8 mouse cellular contexts compared by ENCODE assay signal in the genomic region with DNA sequence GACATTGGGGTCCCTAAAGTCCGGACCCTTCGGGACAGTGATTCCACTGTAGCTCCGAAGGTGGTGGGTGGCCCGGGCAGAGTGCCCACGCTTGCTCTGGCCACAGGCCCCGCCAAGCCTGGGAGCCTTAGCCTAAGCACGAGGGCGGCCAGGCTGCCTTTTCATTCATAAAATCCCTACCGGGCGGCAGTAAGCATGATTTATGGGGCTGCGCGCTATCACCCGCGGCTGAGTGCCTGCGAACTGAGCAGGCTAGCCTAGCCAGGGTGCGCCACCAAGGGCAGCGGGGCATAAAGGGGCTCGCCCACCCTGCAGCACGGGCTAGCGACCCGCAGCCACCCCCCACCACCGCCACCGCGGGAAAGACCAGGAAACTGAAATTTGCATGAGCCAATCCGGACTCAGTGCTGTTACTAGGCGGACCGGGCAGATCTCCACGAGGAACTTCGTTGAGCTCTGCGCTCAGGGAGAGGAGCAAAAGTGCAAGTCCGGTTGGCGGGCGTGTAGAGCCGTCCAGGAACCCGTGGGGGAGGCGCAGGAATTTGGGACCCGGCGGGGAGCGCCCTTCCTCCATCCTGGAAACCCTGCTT. TPM values are rescaled to one million over a fixed set of nuclear protein-coding genes. Genes with fewer than 3 reads are reported as not detected.
DNase-seq lines count a peak whose midpoint lies in the region; ATAC-seq and TF ChIP-seq lines count a peak whose summit lies in the region.

No protein-coding gene starts in this region.

- peak overlapping the region; percentile 100 for H3K4me2 ChIP-seq in hindbrain, embryonic 15.5 days

- peak overlapping the region; percentile 77 for H3K27ac ChIP-seq in hindbrain, embryonic 15.5 days (replicated peaks)
- peak overlapping the region; percentile 96 for H3K27ac ChIP-seq in limb, embryonic 10.5 days
- peak overlapping the region; percentile 75 for H3K27ac ChIP-seq in small intestine, adult 2 months (ENCODE audit: insufficient read depth, low read depth, low read length)

- no peak for TF ChIP-seq CTCF in small intestine, adult 2 months (IDR thresholded peaks at IDR 0.05; ENCODE audit: extremely low read depth, insufficient read length, insufficient replicate concordance, low read depth, low read length)

- peak; percentile 39; the same call in 1 of the 2 replicates for TF ChIP-seq POLR2A in small intestine, adult 2 months (IDR thresholded peaks at IDR 0.05; ENCODE audit: low read depth, low read length)

- ATAC-seq in common myeloid progenitor, adult 5-6 weeks (replicated peaks; ENCODE audit: low read depth, poor library complexity, severe bottlenecking) = peak; percentile 36
- peak; percentile 52 for ATAC-seq in hindbrain, embryonic 15.5 days (ENCODE audit: low FRiP score, low read depth)
- ATAC-seq in erythroid progenitor cell, adult 5-6 weeks (replicated peaks; ENCODE audit: low FRiP score, poor library complexity, severe bottlenecking) = no peak

- H3K9me3 ChIP-seq in hindbrain, embryonic 15.5 days = no peaks in the 10 kb centered on the region
- H3K9me3 ChIP-seq in limb, embryonic 10.5 days (replicated peaks) = no peaks in the 10 kb centered on the region

- WGBS in hindbrain, embryonic 15.5 days = under 1% methylated on average over 39 of the region's 39 CpGs
- under 1% methylated on average over 39 of the region's 39 CpGs for WGBS in limb, embryonic 10.5 days
- under 1% methylated on average over 39 of the region's 39 CpGs for WGBS in small intestine, adult 2 months

- H3K36me3 ChIP-seq in hindbrain, embryonic 15.5 days = no peaks in the 10 kb centered on the region
- peaks cover 17% of the 10 kb centered on the region for H3K36me3 ChIP-seq in limb, embryonic 10.5 days
- H3K36me3 ChIP-seq in small intestine, adult 2 months (ENCODE audit: control insufficient read depth, insufficient read depth, low read length) = peaks cover 8% of the 10 kb centered on the region

- H3K9ac ChIP-seq in hindbrain, embryonic 15.5 days = peak overlapping the region; percentile 40

- peaks cover 58% of the 10 kb centered on the region for H3K27me3 ChIP-seq in hindbrain, embryonic 15.5 days
- H3K27me3 ChIP-seq in limb, embryonic 10.5 days (ENCODE audit: low read depth, poor library complexity, severe bottlenecking) = no peaks in the 10 kb centered on the region
- 0 out of 2 replicates have a peak, but pooled peaks cover 3% of the 10 kb centered on the region for H3K27me3 ChIP-seq in small intestine, adult 2 months (ENCODE audit: control insufficient read depth, insufficient read depth, low read length)

- peak; percentile 89 for DNase-seq in WW6 (ENCODE audit: low read depth, low spot score)
- peak; percentile 39 to 51 for DNase-seq in gastrocnemius, adult 8-10 months (ENCODE audit: low spot score in 2 of 2)
- DNase-seq in limb, embryonic 10.5 days (ENCODE audit: low spot score) = peak; percentile 96
- peak; percentile 96 for DNase-seq in mesoderm, embryonic 11.5 days (ENCODE audit: low read depth, low spot score)

- H3K4me1 ChIP-seq in hindbrain, embryonic 15.5 days (replicated peaks) = peaks cover 71% of the 10 kb centered on the region
- H3K4me1 ChIP-seq in limb, embryonic 10.5 days = peaks cover 62% of the 10 kb centered on the region
- H3K4me1 ChIP-seq in small intestine, adult 2 months (ENCODE audit: control insufficient read depth, insufficient read depth, insufficient read length, low read length) = peaks cover 17% of the 10 kb centered on the region

- peak overlapping the region; percentile 49 for H3K4me3 ChIP-seq in hindbrain, embryonic 15.5 days
- H3K4me3 ChIP-seq in limb, embryonic 10.5 days = peak overlapping the region; percentile 89
- peak overlapping the region; percentile 83 for H3K4me3 ChIP-seq in small intestine, adult 2 months (ENCODE audit: low read depth, low read length)

RNA-seq across cellular contexts. Expression of a gene that starts 1.6 kb away (rescaled TPM):
- 15.9 and 18.0 TPM in 2 replicates for total RNA-seq in common myeloid progenitor, adult 5-6 weeks (2017)
- 1 to 10 TPM; 2.3 to 6.9 (median 4.0) TPM for total RNA-seq in gastrocnemius, adult 8-10 months (2022)
- 34.2 and 38.2 TPM in 2 replicates for polyA plus RNA-seq in hindbrain, embryonic 15.5 days (2015; fragmentation: Nextera tagmentation; extraction: Ambion mirVana)
- polyA plus RNA-seq in limb, embryonic 10.5 days (2016; fragmentation: Nextera tagmentation; extraction: Ambion mirVana) = 152 and 160 TPM in 2 replicates
- polyA plus RNA-seq in small intestine, adult 2 months (2012; rRNA removed) = 15.9 and 42.5 TPM in 2 replicates
- 1.4 and 1.7 TPM in 2 replicates for total RNA-seq in erythroid progenitor cell, adult 5-6 weeks (2015; ENCODE audit: low replicate concordance)
- 1.3 and 1.7 TPM in 2 replicates for total RNA-seq in erythroid progenitor cell, adult 5-6 weeks (2017; ENCODE audit: low replicate concordance)

RNA-seq across cellular contexts. Expression of a gene that starts 26.4 kb away (rescaled TPM):
- total RNA-seq in common myeloid progenitor, adult 5-6 weeks (2017) = 42.8 and 51.7 TPM in 2 replicates
- total RNA-seq in gastrocnemius, adult 8-10 months (2022) = 1 to 10 TPM; 7.8 to 8.9 (median 8.7) TPM
- polyA plus RNA-seq in hindbrain, embryonic 15.5 days (2015; fragmentation: Nextera tagmentation; extraction: Ambion mirVana) = 32.0 and 34.1 TPM in 2 replicates
- polyA plus RNA-seq in limb, embryonic 10.5 days (2016; fragmentation: Nextera tagmentation; extraction: Ambion mirVana) = 23.4 and 27.2 TPM in 2 replicates
- 6.4 and 14.1 TPM in 2 replicates for polyA plus RNA-seq in small intestine, adult 2 months (2012; rRNA removed)
- total RNA-seq in erythroid progenitor cell, adult 5-6 weeks (2015; ENCODE audit: low replicate concordance) = 5.4 and 10.8 TPM in 2 replicates
- total RNA-seq in erythroid progenitor cell, adult 5-6 weeks (2017; ENCODE audit: low replicate concordance) = 27.9 and 85.0 TPM in 2 replicates

RNA-seq across cellular contexts. Expression of a gene that starts 45.0 kb away (rescaled TPM):
- not detected in 2 replicates for total RNA-seq in common myeloid progenitor, adult 5-6 weeks (2017)
- total RNA-seq in gastrocnemius, adult 8-10 months (2022) = not detected
- polyA plus RNA-seq in hindbrain, embryonic 15.5 days (2015; fragmentation: Nextera tagmentation; extraction: Ambion mirVana) = 25.8 and 43.7 TPM in 2 replicates
- 0.35 and 0.70 TPM in 2 replicates for polyA plus RNA-seq in limb, embryonic 10.5 days (2016; fragmentation: Nextera tagmentation; extraction: Ambion mirVana)
- polyA plus RNA-seq in small intestine, adult 2 months (2012; rRNA removed) = 2.6 TPM in 1 of 2 replicates, not detected in the other
- total RNA-seq in erythroid progenitor cell, adult 5-6 weeks (2015; ENCODE audit: low replicate concordance) = not detected in 2 replicates
- total RNA-seq in erythroid progenitor cell, adult 5-6 weeks (2017; ENCODE audit: low replicate concordance) = not detected in 2 replicates

Comparison
In these comparisons a context has a peak if more than half of its experiments do, and no peak if none do; other contexts are left out.
1. DNase-seq: peak in every context shown above with its lines; median percentile 96 in limb, embryonic 10.5 days; 96 in mesoderm, embryonic 11.5 days; 89 in WW6; 45 in gastrocnemius, adult 8-10 months.